Mouse (Mus musculus) midbrain, embryonic 16.5 days (tissue): Measurements from ENCODE around the gene Reep3. TPM values are rescaled to one million over a fixed set of nuclear protein-coding genes. Genes with fewer than 3 reads are reported as not detected.

Experiments used
- polyA plus RNA-seq: library from polyadenylated mRNA; unstranded; fragments of >200 nt; fragmentation: Nextera tagmentation; extraction: Ambion mirVana; gene quantifications from 2 replicates; pipeline ENCODE4 v1.2.1, GENCODE M21; 2015

Gene Reep3
- polyA plus RNA-seq, 1 experiment from 2014 or later = 28.2 TPM

Other genes starting within 250 kb of the Reep3 start
- gene Jmjd1c, start 820 bp downstream of the Reep3 start, polyA plus RNA-seq = 41.7 and 42.3 TPM in 2 replicates
- 41.6 and 41.9 TPM in 2 replicates for gene Nrbf2, start 188.4 kb upstream of the Reep3 start, polyA plus RNA-seq